Mouse (Mus musculus) heart, postnatal 0 days (tissue): Measurements from ENCODE around the gene Glis3.

Source experiments
- CTCF ChIP-seq: IDR thresholded peaks from 2 replicates; pipeline ENCODE4 v1.5.1; 2016; ENCODE audit warnings: antibody characterized with exemption, control low read depth, low read depth
- EP300 ChIP-seq: IDR thresholded peaks from 2 replicates; pipeline ENCODE4 v1.6.1; 2016; ENCODE audit warnings: antibody characterized with exemption, low read depth

- TF ChIP-seq CTCF (no peak), EP300 (no peak)
These were observed 150.9 kb downstream of the Glis3 start for GRCm38 (mm10) chr19:28529006-28529405.
